Mouse (Mus musculus): Measurements from ENCODE around the gene Phgdh.

The Phgdh gene

DNA sequence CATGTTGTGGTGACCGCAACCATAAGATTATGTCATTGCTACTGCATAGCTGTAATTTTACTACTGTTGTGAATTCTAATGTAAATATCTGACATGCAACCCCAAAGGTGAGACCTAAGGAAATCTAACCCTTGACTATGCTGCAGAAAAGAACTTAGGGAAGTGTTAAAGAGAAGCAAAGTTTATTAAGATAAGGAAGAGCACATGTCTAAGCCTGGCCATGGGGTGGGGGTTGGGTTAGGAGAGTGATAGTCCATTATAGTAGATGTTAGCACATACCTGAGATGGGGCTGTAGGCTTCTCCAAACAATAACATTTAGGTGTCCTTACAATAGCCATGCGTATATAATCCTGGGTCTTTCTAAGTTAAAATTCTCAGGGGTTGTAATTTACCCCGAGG is 3.4 kb upstream of the Phgdh start:
- no peak for DNase-seq (ENCODE audit: low read depth)

DNA sequence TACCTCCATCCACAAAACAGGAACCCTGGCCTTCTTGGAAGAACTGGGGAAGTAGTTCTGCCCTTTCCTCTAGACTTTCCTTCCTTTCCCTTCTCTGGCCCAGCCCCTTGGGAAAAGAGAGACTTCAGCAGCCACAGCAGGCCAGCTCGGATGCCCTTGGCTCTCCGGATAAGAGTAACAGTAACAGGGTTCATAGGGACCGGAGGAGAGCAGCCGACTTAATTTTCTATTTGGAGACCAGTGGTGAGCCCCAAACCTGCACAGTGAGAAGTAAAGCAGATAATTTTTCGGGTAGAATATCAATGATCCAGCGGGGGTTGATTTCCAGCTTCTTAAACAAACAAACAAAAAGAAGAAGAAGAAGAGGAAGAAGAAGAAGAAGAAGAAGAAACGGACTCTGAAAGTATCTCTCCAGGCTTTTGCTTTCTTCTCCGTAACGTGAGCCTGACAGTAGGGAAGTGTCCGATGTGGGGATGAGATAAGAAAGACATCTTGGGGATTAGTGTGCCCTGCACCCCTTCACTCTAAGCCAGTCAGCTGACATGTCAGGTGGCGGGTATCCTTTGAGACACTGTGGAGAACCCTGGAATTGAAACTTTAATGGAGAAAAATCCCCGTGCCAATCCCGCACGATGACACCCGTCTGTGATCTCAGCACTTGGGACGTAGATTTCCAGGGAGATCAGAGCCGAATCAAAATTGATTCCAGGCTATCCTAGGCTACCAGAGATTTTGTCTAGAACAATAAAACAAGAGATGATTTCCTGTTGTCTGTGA is 1.2 kb upstream of the Phgdh start:
- DNase-seq (ENCODE audit: low read depth): no peak

DNA sequence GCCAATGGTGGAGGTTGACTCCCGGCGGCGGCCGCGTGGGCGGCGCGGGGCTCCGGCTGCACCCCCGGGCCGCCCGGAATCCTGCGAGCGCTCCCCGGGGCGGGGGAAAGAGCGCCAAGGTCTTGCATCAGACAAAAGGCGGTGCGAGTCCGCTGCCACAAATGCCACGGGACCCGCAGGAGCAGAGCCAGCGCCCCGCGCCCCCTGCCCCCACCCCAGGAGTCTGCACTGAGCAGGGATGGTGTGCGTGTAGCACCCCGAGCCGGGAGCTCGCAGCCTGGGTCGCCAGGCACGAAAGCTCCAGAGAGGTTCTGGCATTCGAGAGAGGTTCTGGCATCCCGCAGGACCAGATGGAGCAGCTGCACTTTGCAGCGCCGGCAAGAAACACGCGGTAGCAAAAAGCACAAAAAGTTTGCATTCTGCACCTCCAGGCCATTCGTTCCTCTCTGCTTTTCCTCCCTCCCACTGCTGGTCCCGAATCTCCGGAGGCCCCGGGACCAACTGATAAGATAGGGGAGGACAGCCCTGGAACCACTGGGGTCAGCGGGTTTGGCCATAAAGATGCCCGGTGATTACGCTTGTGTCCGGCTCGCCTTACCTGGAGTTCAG is 589 bp downstream of the Phgdh start:
- no peak for DNase-seq (ENCODE audit: low read depth)

DNA sequence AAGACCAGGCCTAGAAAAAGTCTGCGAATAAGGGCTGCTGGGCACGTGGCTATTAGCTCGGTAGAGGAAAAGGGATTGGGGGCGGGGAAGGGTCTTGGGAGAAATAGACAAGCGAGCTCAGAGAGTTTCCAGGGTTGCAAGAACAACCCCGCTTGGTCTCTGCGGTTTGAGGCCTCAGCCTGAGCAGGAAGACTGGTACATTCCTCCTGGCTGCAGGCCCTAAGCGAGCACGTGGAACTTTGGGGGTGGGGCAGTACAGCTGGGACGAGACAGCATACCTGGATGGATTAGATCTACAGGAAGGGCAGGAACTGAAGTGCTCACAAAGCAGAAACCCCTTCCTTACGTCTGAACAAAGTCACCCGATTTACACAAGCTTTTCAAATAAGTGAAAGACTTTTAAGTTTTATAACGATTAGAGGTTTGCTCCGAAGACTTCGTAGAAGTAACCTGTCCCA is 1.2 kb downstream of the Phgdh start:
- DNase-seq (ENCODE audit: low read depth): no peak

DNA sequence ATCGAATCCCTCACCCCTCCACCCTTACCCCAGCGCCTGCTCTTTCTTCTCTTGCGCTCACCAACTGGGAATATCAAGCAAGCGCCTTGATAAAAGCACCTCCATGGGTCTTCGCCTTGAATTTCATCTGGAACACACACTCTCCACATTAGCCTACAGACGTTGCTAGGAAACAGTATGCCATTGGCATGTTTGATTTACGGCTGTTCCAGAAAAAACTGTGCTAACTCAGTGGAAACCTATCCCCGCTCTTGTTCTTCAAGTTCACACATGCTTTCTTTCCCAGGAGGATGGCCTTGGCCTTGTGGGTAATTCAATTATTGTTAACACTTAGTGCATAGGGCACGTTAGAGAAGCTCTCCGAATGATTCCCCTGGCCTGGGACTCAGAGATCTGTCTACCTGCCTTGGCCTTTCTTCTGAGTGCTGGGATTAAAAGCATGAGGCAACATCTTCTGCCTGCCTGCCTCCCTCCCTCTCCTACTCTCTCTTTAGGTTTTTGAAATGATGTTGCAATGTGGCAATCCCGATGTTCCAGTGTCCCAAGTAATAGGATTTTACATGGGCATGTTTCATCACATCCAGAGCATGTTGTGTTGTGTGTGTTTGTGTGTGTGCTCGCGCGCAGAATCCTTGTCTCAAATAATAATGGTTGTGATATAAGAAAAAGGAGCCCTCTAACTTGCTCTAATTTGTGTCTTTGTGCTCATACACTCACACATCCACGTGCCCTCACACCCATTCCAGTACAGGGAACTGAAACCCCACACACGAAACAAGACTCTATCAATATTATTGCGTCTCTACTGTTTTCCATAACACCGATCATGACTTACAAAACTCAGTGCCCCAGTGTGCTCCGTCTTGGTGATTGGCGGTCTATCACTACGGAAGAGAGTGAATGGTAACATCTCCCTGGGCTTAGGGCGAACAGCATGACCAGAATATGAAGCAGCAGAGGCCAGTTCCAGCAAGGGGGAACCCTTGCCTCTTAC is 2.8 kb downstream of the Phgdh start:
- no peak for DNase-seq (ENCODE audit: low read depth)

DNA sequence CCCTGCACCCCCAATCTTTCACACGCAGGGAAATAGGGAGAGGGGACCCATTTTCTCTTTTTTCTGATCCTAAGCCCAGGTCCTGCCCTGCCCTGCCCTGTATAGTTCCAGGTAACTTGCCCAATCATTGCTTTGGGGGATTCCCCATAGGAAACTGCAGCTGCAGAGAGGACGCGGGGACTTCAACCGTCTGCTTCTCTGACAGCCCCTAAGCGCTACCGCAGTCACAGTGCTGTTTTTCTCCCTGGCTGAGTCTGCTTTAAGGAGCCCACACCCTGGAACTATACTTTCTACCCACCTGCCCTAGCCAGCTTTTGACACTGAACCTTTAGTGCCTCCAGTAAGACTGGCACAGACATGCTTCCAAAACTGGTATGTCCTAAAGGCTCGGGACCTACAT is 3.9 kb downstream of the Phgdh start:
- no peak for DNase-seq (ENCODE audit: low read depth)

DNA sequence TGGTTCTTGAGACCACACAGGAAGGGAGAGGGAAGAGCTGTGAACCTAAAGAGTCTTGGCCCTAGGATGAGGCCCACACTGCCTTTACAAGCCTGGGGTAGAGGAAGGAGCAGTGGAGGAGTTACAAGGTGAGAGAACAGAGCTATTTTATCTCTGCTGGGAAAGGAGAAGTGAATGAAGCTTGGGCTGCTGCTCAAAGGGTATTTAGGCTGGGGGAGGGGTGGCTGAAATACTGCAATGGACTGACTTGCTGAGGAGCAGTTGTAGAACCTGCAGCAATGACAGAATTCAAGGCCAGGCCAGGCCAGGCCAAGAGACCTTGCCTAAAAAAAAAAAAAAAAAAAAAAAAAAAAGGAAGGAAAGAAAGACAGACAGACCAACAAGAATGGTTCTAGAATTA is 4.5 kb downstream of the Phgdh start:
- DNase-seq (ENCODE audit: low read depth): no peak

DNA sequence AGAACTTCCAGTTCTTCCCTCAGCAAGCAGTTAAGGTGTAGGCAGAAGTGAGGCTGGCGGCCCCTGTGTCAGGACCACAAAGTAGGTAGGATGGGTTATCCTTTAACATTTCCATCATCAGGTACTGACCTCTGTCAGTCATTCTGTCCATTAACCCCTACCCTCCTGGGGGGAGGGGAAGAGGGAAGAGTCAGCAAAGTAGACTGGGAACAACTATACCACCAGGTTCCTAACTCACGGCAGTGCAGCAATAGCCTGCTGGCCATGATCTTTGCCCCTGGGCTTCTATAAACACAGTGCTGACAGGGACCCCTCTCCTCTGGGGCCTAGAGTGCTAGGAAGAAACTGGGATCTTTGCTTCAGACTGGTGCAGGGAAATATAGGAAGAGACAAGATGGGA is 5.8 kb downstream of the Phgdh start:
- DNase-seq (ENCODE audit: low read depth): no peak

DNA sequence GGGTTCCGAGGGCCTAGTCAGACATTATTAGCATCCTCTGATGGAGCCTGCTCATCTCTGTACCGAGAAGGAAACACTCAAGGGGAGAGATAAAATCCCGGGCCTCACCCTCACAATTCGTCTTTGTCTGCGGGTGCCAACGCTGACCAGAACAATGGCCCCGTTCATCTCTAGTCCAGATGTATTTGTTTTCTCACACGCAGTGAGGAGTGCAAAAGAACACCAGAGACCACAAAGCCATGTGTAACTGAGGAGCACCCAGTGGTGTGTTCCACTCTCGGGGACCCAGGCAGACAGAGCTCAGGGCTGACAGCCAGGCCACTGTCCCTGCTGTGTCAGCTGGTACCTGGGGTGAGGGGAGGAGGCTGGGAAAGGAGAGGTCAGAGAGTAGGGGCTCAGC is 15.6 kb downstream of the Phgdh start:
- DNase-seq (ENCODE audit: low read depth): no peak

DNA sequence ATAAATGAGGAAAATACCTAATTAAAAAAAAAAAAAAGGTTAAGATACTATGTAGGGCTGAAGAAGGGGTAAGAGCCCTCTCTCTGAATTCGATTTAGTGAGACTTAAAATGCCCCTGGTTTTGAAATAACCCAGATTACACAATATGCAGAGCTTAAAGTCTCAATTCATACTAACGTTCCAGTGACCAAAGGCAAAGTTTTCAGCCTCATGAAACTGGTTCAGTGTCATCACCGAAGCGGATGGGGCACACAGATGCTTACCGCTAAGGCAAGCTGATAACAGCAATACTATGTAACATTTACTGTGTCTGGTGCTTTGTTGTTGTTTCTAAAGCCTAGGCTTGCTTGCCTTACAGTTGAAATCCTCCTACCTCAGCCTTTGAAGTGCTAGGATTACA is 17.6 kb downstream of the Phgdh start:
- no peak for DNase-seq (ENCODE audit: low read depth)

DNA sequence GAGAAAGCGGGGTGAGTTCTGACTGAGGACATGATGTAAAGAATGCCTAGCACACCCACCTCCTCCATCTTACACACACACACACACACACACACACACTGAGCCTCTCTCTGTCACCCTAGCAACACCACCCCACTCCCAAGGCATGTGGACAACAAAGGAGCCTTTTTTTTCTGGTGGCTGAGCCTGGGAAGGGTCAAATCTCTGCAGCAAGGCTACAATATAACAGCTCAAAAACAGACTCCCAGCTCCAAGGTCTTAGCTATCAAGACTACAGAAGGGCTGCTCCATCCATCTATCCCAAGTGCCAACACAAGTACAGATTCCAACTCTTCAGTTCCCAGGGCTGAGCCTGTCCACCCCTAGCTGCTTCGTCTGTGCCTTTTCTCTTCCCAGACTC is 20.6 kb downstream of the Phgdh start:
- DNase-seq (ENCODE audit: low read depth): no peak

DNA sequence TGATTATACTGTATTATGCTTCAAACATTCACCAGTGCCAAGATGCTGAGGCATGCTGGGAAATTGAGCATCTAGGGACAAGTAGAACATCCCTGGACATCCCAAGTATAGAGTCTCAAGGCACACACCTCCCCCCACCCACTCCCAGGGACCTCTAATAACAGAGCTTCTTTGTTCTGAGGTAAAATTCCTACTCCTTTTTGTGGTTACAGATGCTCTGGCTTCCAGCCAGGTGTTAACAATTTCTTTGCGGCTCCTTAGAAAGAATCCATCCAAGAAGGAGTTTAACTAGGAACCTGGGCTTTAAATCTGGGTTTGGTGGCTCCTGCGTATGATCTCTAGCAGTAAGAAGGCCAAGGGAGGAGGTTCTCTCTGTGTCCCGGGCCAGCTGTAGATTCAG is 22.6 kb downstream of the Phgdh start:
- DNase-seq (ENCODE audit: low read depth): no peak

DNA sequence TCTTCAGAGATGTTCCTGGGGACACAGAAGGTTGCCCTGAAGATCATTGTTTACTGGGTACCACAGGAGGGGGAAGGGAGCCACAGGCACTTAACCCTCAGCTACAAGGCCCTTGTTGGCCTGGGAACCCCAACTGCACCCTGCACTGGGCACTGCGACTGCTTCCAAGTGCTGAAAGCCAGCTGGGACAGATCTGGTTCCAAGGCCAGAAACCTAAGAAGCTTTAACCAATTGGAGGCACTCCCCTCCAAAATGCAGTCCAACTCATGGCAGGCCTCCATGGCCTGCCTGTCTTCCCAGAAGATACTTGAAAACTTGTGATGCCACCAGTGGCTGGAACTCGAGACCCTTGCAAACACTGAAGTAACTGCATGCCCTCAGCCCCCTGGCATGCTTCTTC is 24.6 kb downstream of the Phgdh start:
- DNase-seq (ENCODE audit: low read depth): no peak

DNA sequence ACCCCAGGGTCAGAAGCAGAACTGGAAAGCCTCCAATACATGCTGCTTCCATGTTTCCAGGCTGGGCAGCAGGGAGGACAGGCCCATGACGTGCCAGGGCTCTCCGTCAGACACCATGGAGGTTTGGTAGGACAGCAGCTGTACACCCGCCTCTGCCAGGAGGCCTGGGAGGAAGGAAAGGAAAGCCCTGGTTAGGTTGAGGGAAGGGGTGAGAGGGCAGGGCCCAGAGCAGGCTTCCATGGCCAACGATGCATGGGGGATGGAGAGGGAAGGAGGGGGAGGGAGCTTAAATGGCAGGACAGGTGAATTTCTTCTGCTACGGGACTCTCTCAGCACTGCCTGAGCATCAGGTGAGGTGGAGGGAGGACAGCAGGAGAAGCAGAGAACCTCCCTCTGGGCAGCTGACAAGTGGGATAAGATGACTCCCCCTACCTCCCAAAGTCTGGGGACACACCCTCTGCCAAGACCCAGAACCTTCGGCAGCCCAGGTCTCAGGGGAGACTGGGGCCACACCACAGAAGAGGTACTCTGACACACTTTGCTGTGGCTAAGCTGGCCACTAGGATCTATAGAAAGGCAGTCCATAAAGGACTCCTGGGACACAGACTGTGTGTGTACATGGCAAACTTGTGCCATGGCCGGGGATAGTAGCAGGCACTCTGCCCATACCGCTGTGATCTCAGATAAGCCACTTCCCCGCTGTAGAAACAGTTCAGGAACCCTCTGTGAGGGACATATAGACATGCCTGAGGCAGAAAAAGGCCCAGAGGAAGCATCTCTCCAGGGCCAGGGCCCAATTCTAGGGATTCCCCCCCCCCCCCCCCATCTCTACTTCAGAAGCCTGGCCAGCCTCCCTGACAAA is 26.3 kb downstream of the Phgdh start:
- no peak for DNase-seq (ENCODE audit: low read depth)

DNA sequence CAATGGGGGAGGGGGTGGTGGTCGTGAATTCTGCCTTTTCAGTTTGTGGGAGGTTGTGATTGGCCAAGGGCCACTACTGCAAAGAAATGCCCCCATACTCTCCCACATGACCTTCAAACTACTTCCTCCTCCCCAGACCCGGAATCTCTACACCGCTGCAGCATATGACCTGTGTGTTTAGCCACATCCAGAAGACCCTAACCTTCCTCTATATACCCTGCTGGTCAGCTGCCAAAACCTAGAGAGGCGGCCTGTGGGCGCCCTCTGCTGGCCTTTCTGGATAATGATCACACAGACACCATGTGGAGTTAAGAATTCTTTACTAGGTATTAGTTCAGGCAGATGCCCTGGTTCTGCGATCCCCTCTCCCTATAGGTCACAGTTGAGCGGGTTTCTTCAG is 26.9 kb downstream of the Phgdh start:
- DNase-seq (ENCODE audit: low read depth): no peak

DNA sequence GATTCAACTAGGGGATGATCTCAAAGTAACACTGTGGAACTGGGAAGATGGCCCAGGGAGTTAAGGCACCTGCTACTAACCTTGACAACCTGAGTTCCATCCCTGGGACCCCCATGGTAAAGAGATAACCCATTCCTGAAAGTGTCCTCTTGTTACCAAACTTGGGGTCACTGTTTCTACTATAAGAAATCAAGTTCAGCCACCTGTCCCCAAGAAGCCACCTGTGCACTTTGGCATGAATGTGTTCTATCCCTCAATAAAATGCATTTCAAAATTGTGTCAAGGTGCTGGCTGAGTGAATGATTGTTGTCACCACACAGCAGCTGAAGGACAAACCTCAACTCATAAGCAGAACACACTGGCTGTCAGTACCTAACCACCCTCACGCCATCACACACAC is 29.3 kb downstream of the Phgdh start:
- DNase-seq (ENCODE audit: low read depth): no peak

DNA sequence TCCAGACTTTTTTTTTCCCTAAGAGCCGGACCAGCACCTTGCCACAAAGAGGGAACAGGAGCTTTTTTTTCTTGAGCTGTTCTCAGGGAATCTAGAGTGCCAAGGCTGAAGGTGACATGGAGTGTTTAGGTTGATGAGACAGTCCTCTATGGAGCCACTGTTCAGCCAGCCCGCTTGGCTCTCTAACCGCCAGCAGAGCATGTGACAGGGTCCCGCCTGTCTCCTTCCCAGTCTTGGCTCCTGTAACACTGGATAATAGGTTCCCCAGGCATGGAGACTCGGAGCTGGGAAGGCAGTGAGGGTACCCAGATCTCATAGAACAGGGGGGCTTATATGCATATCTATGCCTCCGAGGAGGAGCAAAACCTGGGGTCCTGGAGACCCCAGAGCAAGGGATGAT is 31.2 kb downstream of the Phgdh start:
- no peak for DNase-seq (ENCODE audit: low read depth)

DNA sequence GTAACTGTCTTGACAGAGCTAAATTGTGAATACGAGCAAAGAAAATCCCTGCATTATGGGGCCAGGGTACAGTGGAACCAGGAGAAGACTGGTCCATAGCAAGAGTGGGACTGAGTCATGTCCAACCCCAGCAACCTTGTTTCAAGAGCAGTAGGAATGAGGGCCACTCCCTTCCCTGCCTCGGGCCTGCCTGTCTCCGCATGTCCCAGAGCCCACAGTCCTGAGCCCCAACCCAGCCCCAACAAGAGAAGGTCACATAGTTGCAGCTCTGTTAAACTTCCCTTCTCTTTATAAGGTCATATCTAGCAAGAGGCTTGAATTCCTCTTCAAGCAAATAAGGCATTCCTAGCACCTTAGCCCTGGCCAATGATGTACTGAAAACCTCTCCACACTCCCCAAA is 38.0 kb downstream of the Phgdh start:
- no peak for DNase-seq (ENCODE audit: low read depth)

DNA sequence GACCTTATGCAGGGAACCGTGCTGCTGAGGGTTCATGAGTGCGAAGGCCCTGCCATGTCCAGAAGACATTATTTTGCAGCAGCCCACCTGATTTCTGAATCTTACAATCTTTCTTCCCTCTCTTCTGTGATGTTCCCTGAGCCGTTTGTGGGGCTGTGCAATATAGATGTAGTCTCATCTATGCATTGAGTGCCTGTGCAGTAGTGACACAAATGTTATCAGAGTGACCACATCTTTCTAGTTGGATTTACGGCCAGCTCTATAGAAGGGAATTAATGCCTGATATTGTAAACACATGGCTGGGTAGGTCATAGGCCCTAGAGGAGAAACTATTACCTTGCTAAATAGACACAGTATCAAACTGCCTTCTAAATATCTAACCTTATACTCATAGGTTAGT is 39.5 kb downstream of the Phgdh start:
- DNase-seq (ENCODE audit: low read depth): no peak

DNA sequence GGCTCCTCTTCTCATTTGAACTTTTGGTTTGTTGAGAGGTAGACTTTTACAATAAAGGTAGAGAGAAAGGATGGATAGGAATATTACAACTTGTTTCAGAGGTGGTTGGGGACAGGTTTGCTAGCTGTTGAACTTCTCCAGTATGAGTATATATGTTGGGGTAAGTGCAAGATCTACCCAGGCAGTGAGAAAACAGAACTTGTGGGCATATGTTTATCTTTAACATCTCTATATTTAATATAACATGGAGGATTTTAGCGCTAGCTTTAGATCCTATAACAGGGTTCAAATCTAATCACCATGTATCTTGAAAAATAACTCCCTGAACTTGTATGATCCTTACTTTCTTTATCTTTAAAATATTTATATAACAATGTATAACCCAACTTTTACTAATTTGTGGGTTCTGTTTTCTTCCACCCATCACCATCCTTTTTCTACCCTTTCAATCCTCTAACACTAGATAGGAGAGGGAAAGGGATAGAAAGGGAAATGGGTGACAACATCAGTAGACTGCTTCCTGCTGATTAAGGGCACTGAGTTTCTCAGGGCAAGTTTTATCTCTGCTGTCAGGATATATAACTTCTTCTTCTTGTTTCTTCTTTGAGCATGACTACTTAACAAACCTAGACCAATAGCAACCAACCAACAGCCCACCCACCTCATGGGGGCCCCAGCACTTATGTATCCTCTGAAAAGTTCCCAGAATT is 40.2 kb downstream of the Phgdh start:
- no peak for DNase-seq (ENCODE audit: low read depth)

DNA sequence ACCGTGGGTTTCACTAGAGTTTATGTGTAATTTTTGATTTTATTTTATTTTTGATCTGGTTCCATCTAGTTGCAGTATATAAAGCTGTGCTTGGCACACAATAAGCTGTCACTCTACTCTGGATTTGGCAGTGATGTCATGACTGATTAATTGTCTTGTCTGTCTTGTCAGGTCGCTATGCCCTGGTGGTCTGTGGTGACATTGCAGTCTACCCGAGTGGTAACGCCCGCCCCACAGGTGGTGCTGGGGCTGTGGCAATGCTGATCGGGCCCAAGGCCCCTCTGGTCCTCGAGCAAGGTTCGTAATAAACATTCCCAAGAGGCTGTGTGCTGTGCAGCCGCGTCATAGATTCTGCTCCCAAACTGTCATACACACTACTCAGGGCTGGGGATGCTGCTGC is 43.8 kb downstream of the Phgdh start:
- DNase-seq (ENCODE audit: low read depth): no peak

All from c-Kit-positive CD71-positive TER-119-negative erythroid progenitor cells, embryonic 14.5 days (primary cell).